Mouse (Mus musculus) WW6 (cell line): Measurements from ENCODE around the gene Rnf220.

Experiments used
- DNase-seq: peaks from one replicate; pipeline ENCODE4 v3.0.0-alpha.2; 2013; ENCODE audit warnings: low read depth, low spot score

Gene Rnf220

GRCm38 (mm10) chr4:117489566-117489965 is 7.3 kb downstream of the Rnf220 start:
- no peak for DNase-seq

- no peak for DNase-seq
These were observed 9.4 kb downstream of the Rnf220 start for GRCm38 (mm10) chr4:117487471-117487870.

GRCm38 (mm10) chr4:117486188-117486587 is 10.7 kb downstream of the Rnf220 start:
- DNase-seq, result no peak

- no peak for DNase-seq
These were observed 11.6 kb downstream of the Rnf220 start for GRCm38 (mm10) chr4:117485045-117485780.

- DNase-seq, result no peak
These were observed 12.4 kb downstream of the Rnf220 start for GRCm38 (mm10) chr4:117484256-117485044.

GRCm38 (mm10) chr4:117483931-117484255 is 13.0 kb downstream of the Rnf220 start:
- no peak for DNase-seq

GRCm38 (mm10) chr4:117482103-117482502 is 14.7 kb downstream of the Rnf220 start:
- no peak for DNase-seq

- DNase-seq, result no peak
These were observed 16.0 kb downstream of the Rnf220 start for GRCm38 (mm10) chr4:117480611-117481445.

- DNase-seq, result no peak
These were observed 16.9 kb downstream of the Rnf220 start for GRCm38 (mm10) chr4:117479951-117480350.

GRCm38 (mm10) chr4:117478101-117478673 is 18.7 kb downstream of the Rnf220 start:
- no peak for DNase-seq

- DNase-seq, result no peak
These were observed 19.5 kb downstream of the Rnf220 start for GRCm38 (mm10) chr4:117477401-117477800.

- no peak for DNase-seq
These were observed 20.1 kb downstream of the Rnf220 start for GRCm38 (mm10) chr4:117476777-117477176.

GRCm38 (mm10) chr4:117476355-117476754 is 20.5 kb downstream of the Rnf220 start:
- no peak for DNase-seq

- no peak for DNase-seq
These were observed 22.9 kb downstream of the Rnf220 start for GRCm38 (mm10) chr4:117473985-117474354.

- DNase-seq, result no peak
These were observed 23.4 kb downstream of the Rnf220 start for GRCm38 (mm10) chr4:117473291-117473984.

- DNase-seq, result no peak
These were observed 27.4 kb downstream of the Rnf220 start for GRCm38 (mm10) chr4:117469471-117469870.

GRCm38 (mm10) chr4:117467936-117468335 is 28.9 kb downstream of the Rnf220 start:
- DNase-seq, result no peak

- no peak for DNase-seq
These were observed 47.7 kb downstream of the Rnf220 start for GRCm38 (mm10) chr4:117449151-117449550.

GRCm38 (mm10) chr4:117447926-117448325 is 48.9 kb downstream of the Rnf220 start:
- no peak for DNase-seq

- DNase-seq, result no peak
These were observed 51.2 kb downstream of the Rnf220 start for GRCm38 (mm10) chr4:117445516-117446207.

GRCm38 (mm10) chr4:117438919-117439318 is 57.9 kb downstream of the Rnf220 start:
- DNase-seq, result no peak
